Mouse (Mus musculus): Measurements from ENCODE around the gene Dido1.
"Not testable (repeated sequence)": the region's sequence is repeated elsewhere in the genome, so short reads cannot be mapped to it uniquely, and the experiment has no call there.

Gene Dido1

DNA sequence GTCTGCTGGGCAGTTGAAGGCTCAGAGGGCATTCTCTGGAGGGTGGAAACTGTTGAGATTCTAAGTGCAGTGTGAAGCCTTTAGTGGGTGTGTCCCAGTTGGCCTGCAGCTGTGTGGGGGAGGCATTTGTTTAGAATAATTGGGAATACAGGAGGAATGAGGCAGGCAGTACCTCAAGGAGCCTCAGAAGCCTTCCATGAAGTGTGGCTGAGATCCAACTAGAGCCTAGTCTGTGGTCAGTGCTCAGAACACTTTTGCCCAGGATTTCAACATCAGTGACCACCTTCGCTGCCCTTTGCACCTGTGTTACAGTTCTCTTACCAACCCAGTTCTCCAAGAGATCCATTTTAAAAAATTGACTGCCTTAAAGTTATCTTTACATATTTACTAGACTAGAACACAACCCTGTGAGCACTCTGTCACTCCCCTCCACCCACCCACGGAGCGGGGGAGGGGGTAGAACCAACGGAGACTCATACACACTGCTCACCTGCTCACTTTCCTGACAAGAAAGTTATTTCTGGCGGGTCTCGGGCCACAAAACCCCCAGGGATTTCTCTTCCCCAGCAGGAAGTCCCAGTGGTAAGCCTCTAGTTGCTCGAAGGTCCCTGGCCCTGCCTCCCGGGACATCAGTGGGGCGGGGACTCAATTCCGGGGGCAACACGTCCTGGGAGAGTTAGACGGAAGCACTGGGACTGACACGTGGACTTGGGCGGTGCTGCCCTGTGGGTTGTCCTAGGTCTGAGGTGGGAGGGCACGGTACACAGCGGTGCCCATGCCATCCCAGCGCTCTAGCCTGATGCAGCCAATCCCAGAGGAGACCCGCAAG lies 15.0 kb upstream of the Dido1 start, which contains the start of gene Slc17a9:
Gene Slc17a9 (plus strand): TSS at position 679 of the 829 bp plus-strand sequence.
- DNase-seq (ENCODE audit: low spot score in 2 of 2), result peak; percentile 85 to 86

DNA sequence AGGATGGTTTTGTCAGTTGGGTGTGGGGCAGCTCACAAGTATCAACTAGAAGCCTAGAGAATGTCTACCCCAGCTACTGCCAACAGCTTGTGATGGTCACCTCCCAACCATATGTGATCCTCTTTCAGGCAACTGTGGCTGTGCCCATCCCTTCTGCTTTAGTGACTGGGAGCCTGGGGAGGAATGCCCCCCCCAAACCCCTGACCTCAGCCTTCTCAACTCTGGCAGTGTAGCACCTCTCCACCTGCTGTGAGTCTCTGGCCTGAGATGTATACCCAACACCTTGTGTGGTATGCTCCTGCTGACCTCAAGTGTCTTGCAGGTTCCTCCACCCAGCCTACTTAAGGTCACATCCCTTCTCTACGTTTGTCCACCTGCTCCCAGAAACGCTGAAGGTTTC lies 14.1 kb upstream of the Dido1 start:
- no peak for DNase-seq (ENCODE audit: low spot score in 2 of 2)

DNA sequence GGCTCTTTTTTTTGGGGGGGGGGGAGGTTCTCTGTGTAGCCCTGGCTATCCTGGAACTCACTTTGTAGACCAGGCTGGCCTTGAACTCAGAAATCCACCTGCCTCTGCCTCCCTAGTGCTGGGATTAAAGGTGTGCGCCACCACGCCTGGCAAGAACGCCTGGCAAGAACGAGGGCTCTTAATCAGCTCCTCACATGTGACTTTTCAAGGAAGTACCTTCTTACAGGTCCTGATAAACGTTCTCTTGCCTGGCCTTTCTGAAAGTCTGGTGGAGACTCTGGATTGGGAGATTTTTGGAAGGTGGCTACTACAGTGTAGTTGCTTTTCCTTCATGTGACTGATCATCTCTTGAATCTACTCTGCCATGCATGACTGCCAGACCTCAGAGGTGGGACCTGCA lies 12.9 kb upstream of the Dido1 start:
- DNase-seq (ENCODE audit: low spot score in 2 of 2), result not testable (repeated sequence)

GRCm38 (mm10) chr2:180712037-180712689 lies 2.4 kb upstream of the Dido1 start:
- peak in 1 of 2 experiments; percentile 40 for DNase-seq (ENCODE audit: low spot score in 2 of 2)

- no peak for DNase-seq (ENCODE audit: low spot score in 2 of 2)
Observed at GRCm38 (mm10) chr2:180711527-180711926, 1.7 kb upstream of the Dido1 start.

- no peak for DNase-seq (ENCODE audit: low spot score in 2 of 2)
Observed at GRCm38 (mm10) chr2:180710276-180711155, 717 bp upstream of the Dido1 start.

GRCm38 (mm10) chr2:180709023-180709922 lies 526 bp downstream of the Dido1 start:
- no peak for DNase-seq (ENCODE audit: low spot score in 2 of 2)

DNA sequence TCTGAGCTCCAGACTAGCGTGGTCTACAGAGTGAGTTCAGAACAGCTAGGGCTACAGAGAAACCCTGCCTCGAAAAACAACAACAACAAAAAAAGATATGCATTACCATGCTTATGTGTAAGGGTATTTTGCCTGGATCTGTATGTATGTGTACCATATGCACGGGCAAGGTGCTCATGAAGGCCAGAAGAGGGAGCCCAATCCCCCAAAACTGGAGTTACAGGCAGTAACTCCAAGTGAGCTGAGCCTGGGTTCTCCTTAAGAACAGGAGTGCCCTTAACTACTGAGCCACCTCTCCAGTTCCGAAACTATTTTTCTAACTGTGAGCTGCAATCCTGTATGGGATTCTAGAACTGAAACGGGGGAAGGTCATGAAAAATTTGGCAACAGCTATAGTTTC lies 3.8 kb downstream of the Dido1 start:
- DNase-seq (ENCODE audit: low spot score in 2 of 2), result no peak

- peak; percentile 65 to 66 for DNase-seq (ENCODE audit: low spot score in 2 of 2)
Observed at GRCm38 (mm10) chr2:180705066-180705465, 4.7 kb downstream of the Dido1 start.

GRCm38 (mm10) chr2:180704591-180704990 lies 5.2 kb downstream of the Dido1 start:
- DNase-seq (ENCODE audit: low spot score in 2 of 2), result peak in 1 of 2 experiments; percentile 45

GRCm38 (mm10) chr2:180703645-180704359 lies 6.0 kb downstream of the Dido1 start:
- no peak for DNase-seq (ENCODE audit: low spot score in 2 of 2)

GRCm38 (mm10) chr2:180703175-180703574 lies 6.6 kb downstream of the Dido1 start:
- DNase-seq (ENCODE audit: low spot score in 2 of 2), result no peak

GRCm38 (mm10) chr2:180702701-180703149 lies 7.1 kb downstream of the Dido1 start:
- no peak for DNase-seq (ENCODE audit: low spot score in 2 of 2)

DNA sequence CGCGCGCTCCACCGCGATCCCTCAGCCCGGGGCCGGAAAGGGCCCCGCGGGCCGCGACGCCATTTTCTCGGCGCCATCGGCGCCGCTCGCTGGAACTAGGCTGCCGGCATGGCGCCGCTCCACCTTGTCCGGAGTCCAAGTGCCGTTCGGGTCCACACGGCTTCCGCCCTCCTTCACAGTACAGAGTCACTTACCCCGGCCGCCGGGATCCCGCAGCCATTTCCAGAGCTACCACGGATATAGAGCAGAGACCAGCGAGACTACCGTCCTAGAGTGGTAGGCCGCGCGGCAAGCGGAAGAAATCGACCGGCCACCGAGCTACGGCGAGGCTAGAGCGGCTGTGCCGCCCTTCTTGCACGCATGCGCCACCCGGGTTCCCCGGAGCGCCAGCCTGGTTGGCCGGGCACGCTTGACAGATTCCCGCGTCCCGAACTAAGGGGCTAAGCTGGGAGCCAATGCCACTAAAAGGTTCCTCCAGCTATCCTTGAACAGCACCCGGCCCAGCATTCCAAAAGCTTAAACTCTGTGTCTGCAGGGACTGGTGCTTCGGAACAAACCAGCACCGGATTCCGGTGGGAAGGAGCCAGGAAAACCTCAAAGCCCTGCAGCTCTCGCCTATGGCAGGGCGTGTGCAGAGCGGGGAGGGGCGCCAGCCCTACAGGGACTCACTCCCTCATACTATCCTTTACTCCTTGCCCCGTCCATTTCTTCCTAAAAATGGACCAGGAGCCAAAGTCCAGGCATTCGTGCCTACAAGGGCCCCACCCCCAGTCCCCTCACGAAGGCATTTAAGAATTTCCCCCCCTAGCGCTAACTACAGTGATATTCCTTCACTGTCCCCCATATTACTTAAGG lies 7.8 kb downstream of the Dido1 start:
- peak; percentile 90 to 92 for DNase-seq (ENCODE audit: low spot score in 2 of 2)

- DNase-seq (ENCODE audit: low spot score in 2 of 2), result no peak
Observed at GRCm38 (mm10) chr2:180701053-180701766, 8.6 kb downstream of the Dido1 start.

DNA sequence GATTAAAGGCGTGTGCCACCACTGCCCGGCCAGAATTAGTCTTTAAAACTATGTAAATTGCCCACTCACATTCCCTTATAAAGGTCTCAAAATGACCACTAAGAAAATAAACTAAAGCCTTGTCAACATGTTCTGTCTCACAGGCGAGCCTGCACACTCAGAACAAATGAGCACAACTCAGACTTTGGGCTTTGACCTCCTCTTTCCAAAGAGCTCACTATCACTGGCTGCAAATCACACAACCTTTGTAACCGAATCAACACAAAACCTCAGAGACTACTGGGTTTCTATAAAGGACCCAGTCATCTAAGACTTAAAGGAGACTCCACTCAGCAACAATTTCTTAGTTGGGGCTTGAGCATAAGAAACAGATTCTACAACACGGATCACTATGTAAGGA lies 9.3 kb downstream of the Dido1 start:
- no peak for DNase-seq (ENCODE audit: low spot score in 2 of 2)

DNA sequence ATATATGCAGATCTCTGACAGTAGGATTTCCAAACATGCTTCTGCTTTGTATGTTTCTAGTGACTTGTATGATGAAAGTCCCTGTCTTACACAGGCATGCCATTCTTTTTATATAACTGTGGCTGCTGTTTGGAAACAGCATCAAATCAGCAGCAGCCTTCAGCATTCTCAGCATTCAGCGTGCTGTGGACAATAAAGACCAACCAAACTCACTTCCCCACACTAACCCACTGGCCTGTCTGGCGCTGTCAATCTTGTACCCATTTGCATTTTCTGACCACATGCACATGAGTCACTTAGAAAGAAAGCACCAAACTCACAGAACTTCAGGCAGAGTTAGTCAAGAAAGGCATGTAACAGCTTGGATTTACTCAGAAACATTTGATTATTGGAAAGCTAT lies 14.6 kb downstream of the Dido1 start:
- peak; percentile 34 to 44 for DNase-seq (ENCODE audit: low spot score in 2 of 2)

GRCm38 (mm10) chr2:180692630-180693029 lies 17.2 kb downstream of the Dido1 start:
- no peak for DNase-seq (ENCODE audit: low spot score in 2 of 2)

DNA sequence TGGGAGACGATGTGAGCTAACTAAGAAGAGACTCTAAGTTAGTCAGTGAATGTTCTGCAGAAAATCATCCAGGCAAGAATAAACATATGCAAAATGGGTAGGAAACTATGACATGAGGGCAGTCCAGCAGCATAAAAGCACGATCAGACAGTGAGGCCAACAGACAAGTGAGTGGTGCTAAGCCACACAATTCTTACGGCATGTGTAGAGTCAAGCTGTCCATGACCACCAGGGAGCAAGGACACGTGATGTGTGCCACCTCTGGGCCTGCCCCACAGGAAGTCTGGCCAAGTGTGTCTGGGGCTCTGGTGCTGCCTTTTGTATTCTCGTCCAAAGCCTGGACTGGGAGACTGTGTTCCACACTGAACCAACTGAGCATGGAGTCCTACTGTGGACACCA lies 20.0 kb downstream of the Dido1 start:
- DNase-seq (ENCODE audit: low spot score in 2 of 2), result no peak

Measured in spleen, postnatal 36 days (tissue).